Mouse (Mus musculus): ENCODE measurements around the gene Pabpn1.

- TF ChIP-seq CTCF (IDR thresholded peaks at IDR 0.05; ENCODE audit: low read depth): no peak
- no peak for TF ChIP-seq EP300 (IDR thresholded peaks at IDR 0.05; ENCODE audit: low read depth)
Observed at GRCm38 (mm10) chr14:54866268-54866667, 26.0 kb upstream of the Pabpn1 start.
